Mouse (Mus musculus) adipocyte (in vitro differentiated cells): ENCODE measurements around the gene Cadps.

Experiments
- DNase-seq: peaks from one replicate; pipeline ENCODE4 v3.0.0-alpha.2; 2016; ENCODE audit warnings: low spot score

The Cadps gene

DNA sequence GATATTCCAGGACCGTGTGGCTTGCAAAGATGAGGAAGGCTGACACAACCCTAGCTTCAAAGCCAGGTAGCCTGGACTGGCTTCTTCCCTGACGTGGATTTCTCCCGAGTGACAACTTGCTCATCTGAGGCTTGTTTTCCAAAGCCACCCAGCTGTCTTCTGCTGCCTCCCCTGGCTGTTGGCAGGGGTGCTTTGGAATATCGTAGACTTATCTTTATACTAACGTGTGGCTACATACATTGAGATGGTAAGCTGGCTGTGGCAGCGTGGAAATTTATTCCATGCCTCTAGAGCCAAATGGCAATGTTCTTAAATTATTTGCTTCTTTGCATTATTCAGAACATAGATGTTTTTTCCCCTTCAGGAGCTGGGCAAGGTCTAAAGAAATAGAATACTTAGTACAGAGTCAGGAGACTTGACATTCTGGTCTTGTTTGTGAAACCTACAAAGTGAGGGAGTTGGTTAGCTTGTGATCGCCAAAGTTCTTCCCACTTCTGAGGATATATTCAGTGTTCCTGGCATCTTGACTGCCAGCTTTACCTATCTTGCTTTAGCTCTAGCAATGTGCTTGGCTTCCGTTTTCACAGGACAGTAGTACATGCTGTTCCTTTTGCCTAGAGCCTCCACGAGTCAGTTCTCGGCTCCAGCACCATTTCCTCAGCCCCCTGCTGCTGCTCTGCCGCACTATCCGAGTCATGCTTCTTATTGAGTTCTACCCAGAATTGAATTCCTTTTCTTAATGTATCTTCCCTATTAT lies 318.5 kb downstream of the Cadps start:
- DNase-seq: no peak

DNA sequence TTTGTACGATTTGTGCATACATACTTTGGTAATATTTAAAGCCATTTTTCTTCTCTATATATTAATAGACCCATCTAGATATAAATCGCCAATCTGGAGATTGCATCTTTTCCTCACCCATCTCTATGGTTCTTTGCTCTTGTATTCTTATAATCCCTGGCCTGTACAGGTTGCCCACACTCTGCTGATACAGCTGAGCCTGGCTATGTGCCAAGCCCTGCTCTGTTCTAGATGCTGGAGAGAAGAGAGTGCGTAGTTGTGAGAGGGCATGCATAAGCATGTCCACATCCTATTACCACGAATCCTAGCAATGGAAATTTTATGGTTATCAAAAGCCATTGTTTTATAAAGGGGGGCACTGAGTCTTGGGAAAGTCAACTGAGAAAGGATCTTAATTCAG lies 360.7 kb downstream of the Cadps start:
- no peak for DNase-seq

DNA sequence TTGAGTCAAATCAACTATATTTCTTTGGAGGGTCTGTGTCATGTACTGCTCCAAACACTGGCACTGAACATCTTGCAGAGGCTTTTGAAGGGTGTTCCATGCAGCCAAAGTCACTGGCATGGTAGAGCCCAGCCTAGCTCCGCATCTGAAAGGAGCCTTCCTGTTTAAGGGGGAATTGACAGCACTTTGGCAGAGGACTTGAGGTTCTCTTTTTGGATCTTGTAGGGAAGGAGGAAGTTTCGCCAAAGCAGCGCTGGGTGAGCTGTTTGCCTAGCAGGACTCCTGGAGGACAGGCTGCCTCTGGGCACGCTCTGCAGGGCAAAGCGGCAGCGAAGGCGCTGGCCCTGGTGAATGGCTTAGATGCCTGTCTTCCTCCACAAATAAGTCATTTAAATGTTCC lies 363.2 kb downstream of the Cadps start:
- no peak for DNase-seq

- DNase-seq: no peak
Observed at GRCm38 (mm10) chr14:12455064-12455591, 367.8 kb downstream of the Cadps start.

DNA sequence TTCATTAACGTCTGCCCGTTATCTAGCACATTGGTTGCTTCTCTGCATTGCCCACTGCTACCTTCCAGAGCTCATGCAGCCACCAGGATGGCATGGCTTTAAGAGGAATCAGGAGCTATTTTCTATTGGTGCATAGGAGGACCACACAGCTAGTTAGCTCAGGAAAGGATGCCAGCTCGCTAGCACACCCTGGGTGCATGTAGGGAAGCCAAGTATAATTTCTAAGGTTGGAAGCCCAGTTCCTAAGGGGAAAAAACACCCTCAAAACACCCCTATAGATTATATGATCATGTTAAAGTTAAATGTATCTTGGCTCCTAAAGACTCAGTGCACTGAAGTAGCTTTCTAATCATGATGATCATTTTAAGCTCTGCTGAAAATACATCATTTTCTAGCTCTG lies 372.1 kb downstream of the Cadps start:
- no peak for DNase-seq

DNA sequence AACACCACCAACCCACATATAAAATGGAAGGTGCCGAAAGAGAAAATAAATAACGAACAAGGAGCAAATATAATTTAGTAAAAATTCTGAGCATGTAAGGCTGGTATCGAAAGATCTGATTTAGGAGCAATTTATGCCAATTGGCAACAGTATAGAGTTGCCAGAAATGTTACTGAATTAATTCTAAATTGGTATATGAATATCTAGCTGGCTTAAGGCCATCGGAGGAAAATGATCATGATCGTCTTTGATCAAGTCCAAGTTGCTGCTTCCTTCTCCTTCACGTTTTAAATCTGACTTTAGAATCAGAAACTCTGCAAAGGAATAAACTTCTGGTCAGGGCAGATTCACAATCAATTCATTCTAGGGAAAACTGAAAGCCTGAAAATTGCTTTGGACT lies 374.0 kb downstream of the Cadps start:
- no peak for DNase-seq

DNA sequence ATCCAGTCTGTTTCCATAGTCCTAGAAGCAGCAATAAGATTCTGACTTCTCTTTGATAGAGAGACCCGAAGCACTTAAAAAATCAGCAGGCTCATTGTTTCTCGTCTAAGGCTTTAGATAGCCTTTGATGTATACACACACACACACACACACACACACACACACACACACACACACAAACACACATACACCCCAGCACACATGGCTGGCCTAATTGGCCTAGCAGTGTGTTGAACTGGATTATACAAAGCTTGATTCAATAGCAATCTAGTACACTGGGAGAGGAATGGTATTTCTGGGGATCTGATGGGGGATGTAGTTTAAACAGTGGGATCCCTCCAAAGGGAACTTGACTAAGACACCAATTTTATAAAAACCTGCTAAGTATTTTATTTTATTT lies 381.9 kb downstream of the Cadps start:
- no peak for DNase-seq

DNA sequence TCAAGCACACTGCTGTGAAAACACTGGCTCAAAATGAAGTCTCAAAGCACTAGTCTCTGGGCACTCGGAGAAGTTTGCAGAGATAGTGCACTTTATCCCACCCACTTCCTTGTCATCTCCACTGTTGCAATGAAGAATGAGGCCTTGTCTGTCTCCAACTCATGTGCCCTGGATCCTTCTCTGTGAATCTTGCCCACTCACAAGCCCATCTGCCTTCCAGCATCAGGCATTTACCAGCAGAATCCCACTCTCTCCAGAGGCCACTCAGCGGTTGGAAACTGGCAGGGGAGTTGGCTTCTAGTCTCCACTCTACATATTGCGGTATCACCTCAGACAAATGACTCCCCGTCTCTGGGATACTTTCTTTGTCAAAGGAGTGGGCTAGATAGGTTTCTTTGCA lies 384.9 kb downstream of the Cadps start:
- no peak for DNase-seq

DNA sequence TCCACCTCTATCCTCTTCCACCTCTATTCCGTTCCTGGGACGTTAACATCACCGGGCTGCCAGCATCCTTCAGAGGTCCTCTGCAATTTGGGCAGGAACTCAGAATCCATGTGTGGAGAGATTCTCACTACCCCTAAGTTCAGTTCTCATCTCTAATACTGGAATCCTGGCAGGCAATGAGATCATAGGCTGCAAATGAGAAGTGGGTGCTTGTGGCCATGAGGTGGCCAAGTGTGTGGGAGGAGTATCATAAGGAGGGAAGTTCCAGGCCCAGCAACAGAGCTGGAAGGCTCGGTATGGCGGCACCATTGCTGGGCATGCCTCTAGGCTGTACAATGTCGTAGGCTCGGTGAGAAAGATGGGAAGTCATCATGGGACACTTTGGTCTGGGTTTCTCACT lies 385.5 kb downstream of the Cadps start:
- no peak for DNase-seq

DNA sequence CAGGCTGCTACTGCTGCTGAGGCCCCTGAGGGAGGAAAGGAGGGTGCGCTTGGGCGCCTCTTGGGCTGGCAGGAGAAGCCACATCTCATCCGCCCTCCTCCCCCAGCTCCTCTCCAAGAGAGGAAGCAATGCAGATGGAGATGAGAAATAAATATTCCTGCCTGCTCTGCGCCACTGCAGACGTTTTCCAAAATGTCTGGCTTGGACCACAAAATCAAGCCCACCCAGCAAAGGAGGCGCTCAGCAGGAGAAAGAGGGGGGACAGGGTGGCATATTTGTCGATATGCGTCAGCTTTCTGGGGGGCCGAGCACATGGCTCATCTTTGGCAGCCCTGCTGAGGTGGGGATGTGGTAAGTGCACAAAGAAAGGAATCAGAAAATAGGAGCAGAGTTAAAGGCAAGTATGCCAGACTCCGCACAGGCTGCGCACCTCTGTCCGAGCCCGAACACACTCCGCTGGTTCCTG lies 385.9 kb downstream of the Cadps start:
- no peak for DNase-seq

DNA sequence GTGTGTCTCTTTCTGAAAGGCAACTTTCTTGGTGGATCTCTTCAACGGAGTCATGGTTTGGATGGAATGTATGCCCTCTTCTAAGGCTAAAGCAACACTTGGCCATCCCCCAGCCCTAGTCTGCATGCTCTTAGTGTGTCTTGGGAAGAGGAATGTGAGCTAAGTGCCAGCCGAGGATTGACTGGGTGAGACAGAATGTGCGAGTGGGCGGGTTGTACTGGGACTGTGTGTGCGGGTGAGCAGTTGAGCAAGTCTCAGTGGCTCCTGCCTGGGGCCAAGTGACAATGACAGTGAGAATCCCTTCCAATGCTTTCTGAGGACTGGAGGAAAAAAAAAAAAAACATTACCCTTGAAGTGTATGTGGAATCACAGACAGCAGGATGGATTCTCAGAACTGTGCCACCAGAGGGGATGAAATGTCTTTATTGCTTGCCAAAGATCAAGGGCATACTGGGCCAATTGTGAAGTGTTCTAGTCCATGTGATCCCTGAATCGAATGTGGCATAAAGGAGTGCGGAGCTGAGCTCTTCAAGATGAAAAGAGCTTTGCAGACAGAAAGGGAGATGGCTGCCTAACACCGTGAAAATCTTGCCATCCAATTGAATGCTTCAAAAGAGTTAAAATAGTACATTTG lies 394.7 kb downstream of the Cadps start:
- no peak for DNase-seq

DNA sequence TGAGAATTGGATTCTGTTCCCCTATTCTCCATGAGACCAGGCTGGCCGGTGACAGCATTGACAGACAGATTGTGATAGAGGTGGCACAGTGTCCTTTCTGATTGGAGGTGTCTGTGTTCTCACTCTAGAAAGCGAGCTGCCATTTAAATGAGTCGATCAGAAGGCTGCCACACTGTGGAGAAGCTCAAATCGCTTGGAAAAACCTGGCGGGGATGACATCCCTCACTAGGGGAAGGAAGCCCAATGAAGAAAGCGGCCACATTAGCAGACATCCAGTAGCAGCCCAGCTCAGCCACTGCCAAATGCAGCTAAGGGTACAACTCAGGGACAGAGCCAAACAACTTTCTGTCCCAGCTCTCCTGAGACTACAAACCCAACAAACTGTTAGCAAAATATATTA lies 397.6 kb downstream of the Cadps start:
- DNase-seq: no peak

DNA sequence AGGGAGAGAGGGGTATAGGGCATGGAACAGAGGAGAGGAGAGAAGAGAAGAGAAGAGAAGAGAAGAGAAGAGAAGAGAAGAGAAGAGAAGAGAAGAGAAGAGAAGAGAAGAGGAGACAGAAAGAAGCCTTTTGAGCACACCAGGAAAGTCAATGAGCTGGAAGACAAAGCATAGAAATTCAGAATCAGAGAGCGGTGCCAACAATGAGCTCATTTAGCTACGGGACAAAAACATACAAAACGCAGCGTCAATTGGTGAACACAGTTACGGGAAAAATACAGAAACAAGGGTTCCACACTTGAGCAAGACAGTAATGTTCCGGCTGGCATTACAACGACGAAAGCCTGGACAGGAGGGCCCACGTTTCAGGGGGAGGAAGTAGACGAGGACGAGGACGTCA lies 412.6 kb downstream of the Cadps start:
- no peak for DNase-seq

DNA sequence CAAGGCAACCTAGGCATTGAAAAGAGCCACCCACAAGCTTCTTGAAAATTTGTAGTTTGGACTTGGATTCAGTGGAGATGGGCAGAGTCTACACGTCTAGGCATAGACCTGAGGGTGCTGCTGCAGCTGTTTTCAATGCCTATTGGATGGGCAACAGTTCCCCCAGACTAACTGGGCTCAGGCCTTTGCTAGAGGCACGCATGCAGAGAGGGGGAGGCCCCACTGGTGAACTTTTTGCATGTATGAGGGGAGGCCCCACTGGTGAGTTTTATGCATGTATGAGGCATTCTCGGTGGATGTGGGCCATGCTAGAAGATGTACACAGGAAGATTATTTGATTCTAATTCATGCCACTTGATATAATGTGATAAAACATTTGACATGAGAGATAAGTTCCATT lies 413.1 kb downstream of the Cadps start:
- no peak for DNase-seq

GRCm38 (mm10) chr14:12406588-12406987 lies 416.3 kb downstream of the Cadps start:
- DNase-seq: no peak

DNA sequence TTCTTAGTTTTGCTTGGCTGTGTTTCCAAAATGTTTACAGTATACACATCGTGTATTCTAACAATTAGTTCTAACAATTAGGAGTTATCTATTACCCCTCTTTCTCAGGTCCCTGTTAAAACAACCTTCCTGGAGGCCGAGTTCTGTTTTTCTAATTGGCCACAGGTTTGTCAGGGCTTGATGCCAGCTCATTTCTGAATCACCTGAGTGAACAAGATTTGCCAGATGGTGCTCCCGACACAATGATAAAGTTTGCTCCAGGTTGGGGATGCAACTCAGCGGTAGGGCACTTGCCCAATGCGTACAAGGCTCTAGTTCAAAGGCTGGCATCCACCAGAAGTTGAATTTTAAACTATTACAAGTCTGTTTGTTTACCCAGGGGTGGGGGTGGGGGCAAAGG lies 417.7 kb downstream of the Cadps start:
- no peak for DNase-seq

GRCm38 (mm10) chr14:12404724-12405123 lies 418.2 kb downstream of the Cadps start:
- DNase-seq: no peak

- no peak for DNase-seq
Observed at GRCm38 (mm10) chr14:12404052-12404451, 418.8 kb downstream of the Cadps start.

DNA sequence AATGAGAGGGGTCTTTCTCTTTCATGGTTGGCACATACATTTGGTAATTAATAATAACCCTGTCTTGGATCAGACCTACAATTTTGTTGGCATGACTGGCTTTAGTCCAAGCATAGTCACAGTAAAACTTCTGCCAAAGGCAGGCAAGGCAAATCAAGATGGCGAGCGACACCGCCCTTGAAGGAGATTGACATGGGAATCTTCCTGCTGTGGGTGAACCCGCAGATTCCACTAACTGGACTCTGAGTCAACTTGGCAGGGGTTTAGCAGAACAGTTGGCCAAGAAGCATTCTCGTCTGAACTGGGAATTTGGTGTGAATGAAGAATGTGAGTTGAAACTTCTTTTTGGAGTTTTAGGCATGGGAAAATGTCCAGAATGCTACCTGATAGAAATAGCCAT lies 422.8 kb downstream of the Cadps start:
- DNase-seq: no peak

DNA sequence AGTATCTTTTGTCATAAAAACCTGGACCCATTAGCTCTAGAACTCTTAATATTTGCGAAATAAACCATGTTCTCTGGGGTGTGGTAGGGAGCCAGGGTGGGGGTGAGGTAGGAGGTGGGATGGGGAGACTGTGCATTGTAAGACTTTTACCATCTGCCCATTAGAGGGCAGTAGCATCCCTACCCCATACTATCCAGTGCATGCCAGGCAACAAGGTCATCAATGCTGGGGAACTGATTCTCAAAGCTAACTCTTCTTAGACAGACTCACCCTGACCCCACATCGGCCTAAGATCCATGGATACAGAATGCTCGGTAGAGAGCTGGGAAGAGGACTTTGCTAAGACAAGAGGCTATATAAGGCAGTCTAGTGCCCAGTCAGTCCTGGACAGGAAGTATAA lies 425.3 kb downstream of the Cadps start:
- no peak for DNase-seq

GRCm38 (mm10) chr14:12394318-12394717 lies 428.6 kb downstream of the Cadps start:
- no peak for DNase-seq

- DNase-seq: no peak
Observed at GRCm38 (mm10) chr14:12393271-12393861, 429.5 kb downstream of the Cadps start.

DNA sequence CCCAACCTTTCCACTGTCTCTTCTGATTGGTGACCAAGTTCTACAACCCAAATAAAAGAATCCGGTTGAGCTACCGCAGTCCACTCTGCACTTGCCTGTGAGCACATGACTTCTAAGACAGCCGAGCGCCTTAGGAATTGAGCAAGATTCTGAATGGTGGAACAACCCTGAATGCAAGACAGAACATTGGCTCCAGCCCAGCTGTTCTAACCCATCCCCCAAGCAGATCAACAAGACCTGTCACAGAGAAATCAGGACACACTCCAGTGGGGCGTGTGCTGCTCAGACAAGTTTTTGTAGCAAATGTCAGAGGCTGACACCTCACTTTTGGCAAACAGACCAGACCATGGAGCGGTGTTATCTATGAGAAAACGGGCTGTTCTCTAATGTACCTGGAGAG lies 431.7 kb downstream of the Cadps start:
- DNase-seq: no peak
